Mouse (Mus musculus) induced T-regulatory cell, adult 2 months (primary cell): Measurements from ENCODE around the gene Gcm1.

Experiments used
- DNase-seq: peaks from one replicate; pipeline ENCODE4 v3.0.0-alpha.2; 2012; ENCODE audit warnings: low read depth

The Gcm1 gene

GRCm38 (mm10) chr9:78103965-78104560 is 52.3 kb downstream of the Gcm1 start:
- no peak for DNase-seq

- no peak for DNase-seq
Measured at GRCm38 (mm10) chr9:78104973-78105372, 53.2 kb downstream of the Gcm1 start.

GRCm38 (mm10) chr9:78105501-78105932 is 53.8 kb downstream of the Gcm1 start:
- no peak for DNase-seq

- DNase-seq: no peak
Measured at GRCm38 (mm10) chr9:78106821-78107220, 55.1 kb downstream of the Gcm1 start.

- no peak for DNase-seq
Measured at GRCm38 (mm10) chr9:78107582-78107911, 55.8 kb downstream of the Gcm1 start.

- DNase-seq: peak; percentile 91
Measured at GRCm38 (mm10) chr9:78107912-78108795, 56.4 kb downstream of the Gcm1 start.

- peak; percentile 97 for DNase-seq
Measured at GRCm38 (mm10) chr9:78108796-78109239, 57.1 kb downstream of the Gcm1 start, which contains the start of the genes Fbxo9 and Ick. TSS of gene Fbxo9 (minus strand) at chr9:78109065. TSS of gene Ick (plus strand) at chr9:78109192.

GRCm38 (mm10) chr9:78109656-78110055 is 57.9 kb downstream of the Gcm1 start:
- DNase-seq: peak; percentile 70

- DNase-seq: no peak
Measured at GRCm38 (mm10) chr9:78111456-78111855, 59.7 kb downstream of the Gcm1 start.

GRCm38 (mm10) chr9:78112770-78113537 is 61.2 kb downstream of the Gcm1 start:
- DNase-seq: peak; percentile 91

- DNase-seq: no peak
Measured at GRCm38 (mm10) chr9:78113538-78113885, 61.8 kb downstream of the Gcm1 start.
